Mouse (Mus musculus): ENCODE measurements around the gene Prkar2a.

Prkar2a gene

GRCm38 (mm10) chr9:108796351-108796981 is 107.4 kb downstream of the Prkar2a start:
- DNase-seq (ENCODE audit: low read depth) = no peak

- no peak for DNase-seq (ENCODE audit: low read depth)
Observed at GRCm38 (mm10) chr9:108797477-108797876, 108.4 kb downstream of the Prkar2a start.

DNA sequence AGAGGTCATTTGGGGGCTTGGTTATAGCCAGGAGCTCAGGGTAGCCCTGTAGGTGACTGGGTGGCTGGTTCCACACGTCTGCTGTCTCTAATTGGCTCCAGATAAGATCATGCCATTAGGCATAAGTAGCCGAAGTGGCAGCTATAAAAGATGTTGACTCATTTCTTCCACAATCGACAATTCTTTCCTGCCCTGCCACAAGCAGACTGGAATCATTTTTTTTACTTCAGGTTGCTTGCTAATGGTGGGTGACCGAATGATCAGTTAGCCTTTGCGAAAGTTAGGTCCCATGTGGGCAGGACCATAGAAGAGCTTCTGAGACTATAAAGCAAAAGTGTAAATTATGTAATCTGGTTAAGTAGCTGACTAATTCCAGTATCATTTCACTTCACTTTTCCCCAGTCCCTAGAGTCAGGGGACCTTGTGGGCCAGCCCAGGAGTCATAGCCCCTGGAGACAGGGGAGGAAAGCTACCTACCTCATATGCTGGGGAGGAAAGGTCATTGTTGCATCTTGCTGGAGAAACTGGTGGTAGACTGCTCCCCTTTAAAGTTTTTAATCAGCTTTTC is 109.5 kb downstream of the Prkar2a start:
- DNase-seq (ENCODE audit: low read depth) = no peak

- no peak for DNase-seq (ENCODE audit: low read depth)
Observed at GRCm38 (mm10) chr9:108799564-108799963, 110.5 kb downstream of the Prkar2a start.

Data from c-Kit-positive CD71-negative TER-119-negative erythroid progenitor cells, embryonic 14.5 days (primary cell).